Mouse (Mus musculus) CH12.LX (cell line): ENCODE results near the gene Arrdc2. TPM values are rescaled to one million over a fixed set of nuclear protein-coding genes. Genes with fewer than 3 reads are reported as not detected.

ENCODE experiments used
- DNase-seq: peaks from one replicate; pipeline ENCODE4 v3.0.0-alpha.2; 2013; ENCODE audit errors: extremely low read depth
- H3K27ac ChIP-seq: 2 replicates; pipeline ENCODE4 v1.5.1; 2012; ENCODE audit warnings: low read depth, mild to moderate bottlenecking, control low read depth, moderate library complexity; ENCODE audit not compliant: insufficient read depth
- H3K27me3 ChIP-seq: replicated peaks from 2 replicates; pipeline ENCODE3; 2012; ENCODE audit warnings: inconsistent platforms
- H3K36me3 ChIP-seq, 2 experiments: replicated peaks in 1 of 2; 2 replicates each; pipeline versions ENCODE3 to v1.6.1; 2012; ENCODE audit warnings: inconsistent platforms in 1 of 2, low read length in 1 of 2, mild to moderate bottlenecking in 1 of 2, mixed read lengths in 1 of 2, moderate library complexity in 1 of 2; ENCODE audit not compliant: control insufficient read depth in 1 of 2, insufficient read depth in 1 of 2
- H3K4me1 ChIP-seq, 2 experiments: 2 replicates each; pipeline ENCODE4 v1.6.1; 2012; ENCODE audit warnings: inconsistent platforms in 1 of 2, moderate library complexity in 1 of 2; ENCODE audit not compliant: insufficient read depth in 2 of 2, control insufficient read depth in 1 of 2
- H3K4me2 ChIP-seq: 2 replicates; pipeline ENCODE4 v1.6.1; 2012; ENCODE audit warnings: low read depth, mild to moderate bottlenecking, control low read depth; ENCODE audit not compliant: poor library complexity, insufficient read depth, severe bottlenecking
- H3K4me3 ChIP-seq, 3 experiments: fragments of 150-350 bp in 1 of 3; sonication (generic) in 1 of 3; replicated peaks in 1 of 3; 2 replicates each; pipeline versions ENCODE3 to v1.5.1; 2011 to 2012; ENCODE audit warnings: low read depth in 2 of 3, low read length in 2 of 3, mild to moderate bottlenecking in 2 of 3, moderate library complexity in 2 of 3, control low read depth in 1 of 3, improper control_type of control experiment in 1 of 3, inconsistent platforms in 1 of 3, mixed read lengths in 1 of 3; ENCODE audit not compliant: poor library complexity in 1 of 3
- H3K79me2 ChIP-seq: replicated peaks from 2 replicates; pipeline ENCODE4 v1.6.1; 2012; ENCODE audit warnings: mild to moderate bottlenecking, moderate library complexity; ENCODE audit not compliant: control insufficient read depth, poor library complexity, insufficient read depth, severe bottlenecking; ENCODE audit errors: extremely low read depth
- H3K9ac ChIP-seq: 2 replicates; pipeline ENCODE4 v1.6.1; 2012; ENCODE audit warnings: low read depth, mild to moderate bottlenecking, control low read depth, moderate library complexity; ENCODE audit not compliant: insufficient read depth
- H3K9me3 ChIP-seq: replicated peaks from 2 replicates; pipeline ENCODE3; 2012; ENCODE audit warnings: low read length, inconsistent platforms, mixed read lengths
- CHD1 ChIP-seq: IDR thresholded peaks from 2 replicates; pipeline ENCODE4 v1.6.1; 2012; ENCODE audit warnings: low read depth, low read length, improper control_type of control experiment, inconsistent platforms
- CTCF ChIP-seq, 2 experiments: IDR thresholded peaks in 1 of 2; conservative IDR thresholded peaks in 1 of 2; 2 replicates each; pipeline ENCODE4 v1.5.1; 2011 to 2012; ENCODE audit warnings: low read depth in 2 of 2, low read length in 2 of 2, improper control_type of control experiment in 1 of 2, inconsistent platforms in 1 of 2, mild to moderate bottlenecking in 1 of 2, moderate library complexity in 1 of 2
- ELF1 ChIP-seq: IDR thresholded peaks from 2 replicates; pipeline ENCODE4 v1.6.1; 2014; ENCODE audit warnings: low read depth, mild to moderate bottlenecking, inconsistent platforms, low read length, improper control_type of control experiment
- ETS1 ChIP-seq: conservative IDR thresholded peaks from 2 replicates; pipeline ENCODE4 v1.6.1; 2012; ENCODE audit warnings: low read depth, mild to moderate bottlenecking, inconsistent platforms, low read length, improper control_type of control experiment, moderate library complexity
- GABPA ChIP-seq: IDR thresholded peaks from 2 replicates; pipeline ENCODE4 v1.6.1; 2012; ENCODE audit warnings: low read depth, low read length, improper control_type of control experiment, inconsistent platforms; ENCODE audit not compliant: insufficient replicate concordance
- HCFC1 ChIP-seq: IDR thresholded peaks from 2 replicates; pipeline ENCODE4 v1.6.1; 2012; ENCODE audit warnings: low read depth, mild to moderate bottlenecking, inconsistent platforms, low read length, improper control_type of control experiment
- IRF4 ChIP-seq: IDR thresholded peaks from 2 replicates; pipeline ENCODE4 v1.6.1; 2014; ENCODE audit warnings: low read depth, mild to moderate bottlenecking, inconsistent platforms, low read length, improper control_type of control experiment
- JUN ChIP-seq: IDR thresholded peaks from 2 replicates; pipeline ENCODE4 v1.6.1; 2011; ENCODE audit warnings: low read depth, mild to moderate bottlenecking, low read length, improper control_type of control experiment, moderate library complexity; ENCODE audit not compliant: insufficient read depth
- KAT2A ChIP-seq: IDR thresholded peaks from 2 replicates; pipeline ENCODE4 v1.6.1; 2012; ENCODE audit warnings: low read length, improper control_type of control experiment, inconsistent platforms; ENCODE audit not compliant: insufficient replicate concordance
- MAFK ChIP-seq: IDR thresholded peaks from 2 replicates; pipeline ENCODE4 v1.6.1; 2011; ENCODE audit warnings: low read length, improper control_type of control experiment; ENCODE audit not compliant: insufficient replicate concordance
- MAX ChIP-seq: IDR thresholded peaks from 2 replicates; pipeline ENCODE4 v1.6.1; 2011; ENCODE audit warnings: low read length, improper control_type of control experiment
- MEF2A ChIP-seq: IDR thresholded peaks from 2 replicates; pipeline ENCODE4 v1.6.1; 2014; ENCODE audit warnings: low read depth, mild to moderate bottlenecking, inconsistent platforms, low read length, improper control_type of control experiment, borderline replicate concordance
- MYC ChIP-seq: IDR thresholded peaks from 2 replicates; pipeline ENCODE4 v1.6.1; 2011; ENCODE audit warnings: low read depth, mild to moderate bottlenecking, improper control_type of control experiment, low read length
- NELFE ChIP-seq: IDR thresholded peaks from 2 replicates; pipeline ENCODE4 v1.6.1; 2011; ENCODE audit warnings: low read depth, low read length, improper control_type of control experiment
- NRF1 ChIP-seq: IDR thresholded peaks from 2 replicates; pipeline ENCODE4 v1.6.1; 2014; ENCODE audit warnings: low read depth, mild to moderate bottlenecking, inconsistent platforms, low read length, improper control_type of control experiment, moderate library complexity
- PAX5 ChIP-seq: IDR thresholded peaks from 2 replicates; pipeline ENCODE4 v1.6.1; 2012; ENCODE audit warnings: low read length, inconsistent platforms, mixed read lengths
- POLR2A ChIP-seq: IDR thresholded peaks from 2 replicates; pipeline ENCODE4 v1.6.1; 2011; ENCODE audit warnings: low read depth, mild to moderate bottlenecking, improper control_type of control experiment, low read length
- POLR2AphosphoS2 ChIP-seq: IDR thresholded peaks from 2 replicates; pipeline ENCODE4 v1.6.1; 2011; ENCODE audit warnings: low read depth, low read length, improper control_type of control experiment
- RAD21 ChIP-seq: IDR thresholded peaks from 2 replicates; pipeline ENCODE4 v1.6.1; 2011; ENCODE audit warnings: low read depth, mild to moderate bottlenecking, low read length, improper control_type of control experiment, moderate library complexity
- RCOR1 ChIP-seq: conservative IDR thresholded peaks from 2 replicates; pipeline ENCODE4 v1.6.1; 2012; ENCODE audit warnings: low read depth, mild to moderate bottlenecking, inconsistent platforms, low read length, improper control_type of control experiment
- SMC3 ChIP-seq: IDR thresholded peaks from 2 replicates; pipeline ENCODE4 v1.6.1; 2011; ENCODE audit warnings: low read depth, low read length, improper control_type of control experiment
- USF1 ChIP-seq: IDR thresholded peaks from 2 replicates; pipeline ENCODE4 v1.6.1; 2014; ENCODE audit warnings: low read depth, mild to moderate bottlenecking, inconsistent platforms, low read length, improper control_type of control experiment
- USF2 ChIP-seq: conservative IDR thresholded peaks from 2 replicates; pipeline ENCODE4 v1.6.1; 2011; ENCODE audit warnings: low read depth, low read length, improper control_type of control experiment
- ZKSCAN1 ChIP-seq: IDR thresholded peaks from 2 replicates; pipeline ENCODE4 v1.6.1; 2012; ENCODE audit warnings: low read depth, inconsistent platforms, low read length, improper control_type of control experiment, borderline replicate concordance
- ZMIZ1 ChIP-seq: IDR thresholded peaks from 2 replicates; pipeline ENCODE4 v1.6.1; 2012; ENCODE audit warnings: low read depth, mild to moderate bottlenecking, inconsistent platforms, low read length, improper control_type of control experiment
- ZNF384 ChIP-seq: IDR thresholded peaks from 2 replicates; pipeline ENCODE4 v1.6.1; 2012; ENCODE audit warnings: low read depth, low read length, improper control_type of control experiment, inconsistent platforms
- dilution Hi-C: fragments of 300-500 bp; cut with MboI; formaldehyde crosslinking; loops from 2 replicates; pipeline ENCODE4 v1.14.3; 2020; ENCODE audit warnings: low sequenced_read_pairs; ENCODE audit not compliant: extremely low pct_unique_long_range_greater_than_20kb, extremely low pct_ligation_motif_present
- in situ Hi-C: fragments of 300-500 bp; cut with MboI; formaldehyde crosslinking; loops from 3 replicates; pipeline ENCODE4 v1.14.3; 2019; ENCODE audit warnings: low sequenced_read_pairs, low pct_ligation_motif_present, low pct_unique_long_range_greater_than_20kb, mixed read lengths
- polyA plus RNA-seq: library from polyadenylated mRNA; unstranded; fragments of >175 nt; gene quantifications from 2 replicates; pipeline ENCODE4 v1.2.1, GENCODE M21; 2012; ENCODE audit warnings: low read depth; ENCODE audit not compliant: insufficient read length
- total RNA-seq, 2 experiments: library from RNA; depleted of rRNA; stranded (reverse); fragments of 300-350 nt in 1 of 2; fragments of >200 nt in 1 of 2; gene quantifications; 2 replicates each; pipeline ENCODE4 v1.2.3; 2012 to 2014

The Arrdc2 gene
- total and polyA plus RNA-seq, 3 experiments: 5.6 to 8.0 (median 6.1) TPM

DNA sequence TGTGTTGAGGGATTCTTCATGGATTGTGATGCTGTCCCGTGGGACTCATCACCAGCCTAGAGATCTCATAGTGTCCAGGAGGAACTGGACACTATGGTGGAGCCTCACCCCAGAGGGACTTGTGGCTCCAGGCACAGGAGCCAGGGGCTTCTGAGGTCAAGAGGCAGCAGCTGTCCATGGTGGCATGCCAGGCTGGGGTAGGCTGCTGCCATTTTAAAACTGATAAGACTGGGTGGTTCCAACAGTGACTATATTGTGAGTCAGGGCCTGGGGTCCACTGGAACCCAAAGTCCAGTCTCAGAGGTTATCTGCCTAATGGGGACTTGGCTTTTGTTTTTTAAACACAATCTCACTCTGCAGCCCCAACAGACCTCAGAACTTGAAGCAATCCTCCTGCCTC, 37.7 kb downstream of the Arrdc2 start:
- Histone ChIP-seq H3K4me2 (no peak overlapping the region), H3K4me1 (peaks cover 16 to 44% of the 10 kb centered on the region in 2 experiments), H3K4me3 (no peak overlapping the region), H3K79me2 (no peaks in the 10 kb centered on the region), H3K27me3 (peaks cover 6% of the 10 kb centered on the region), H3K27ac (no peak overlapping the region), H3K9me3 (no peaks in the 10 kb centered on the region), H3K9ac (no peak overlapping the region), H3K36me3 (peaks cover 0 to 1% of the 10 kb centered on the region in 2 experiments)
- TF ChIP-seq ELF1 (no peak), MAX (no peak), MEF2A (no peak), ZNF384 (no peak), RAD21 (no peak), SMC3 (no peak), ZKSCAN1 (no peak), MYC (no peak), NELFE (no peak), POLR2A (no peak), GABPA (no peak), IRF4 (no peak), USF2 (no peak), ZMIZ1 (no peak), KAT2A (no peak), NRF1 (no peak), CTCF (conservative IDR thresholded peaks at IDR 0.05 in 1 of 2, IDR thresholded peaks at IDR 0.05 in 1 of 2; ENCODE audit: low read depth in 2 of 2, low read length in 2 of 2) (no peak), PAX5 (no peak)
- in situ Hi-C loops (loop anchor here (5.0 kb wide), 1 partner anchor 35 kb away; no protein-coding TSS in a partner anchor), dilution Hi-C loops (no loop called here)
- no peak for DNase-seq

- Histone ChIP-seq H3K9me3 (no peaks in the 10 kb centered on the region), H3K27me3 (peaks cover 12% of the 10 kb centered on the region), H3K36me3 (peaks cover 0 to 1% of the 10 kb centered on the region in 2 experiments), H3K79me2 (no peaks in the 10 kb centered on the region), H3K4me3 (no peak overlapping the region), H3K27ac (no peak overlapping the region), H3K4me2 (no peak overlapping the region), H3K4me1 (peaks cover 15 to 43% of the 10 kb centered on the region in 2 experiments), H3K9ac (no peak overlapping the region)
- dilution Hi-C loops: no loop called here
- TF ChIP-seq USF1 (no peak), IRF4 (no peak), ZMIZ1 (no peak), POLR2A (no peak), CTCF (conservative IDR thresholded peaks at IDR 0.05 in 1 of 2, IDR thresholded peaks at IDR 0.05 in 1 of 2; ENCODE audit: low read depth in 2 of 2, low read length in 2 of 2) (no peak), POLR2AphosphoS2 (no peak), PAX5 (no peak), JUN (no peak), ELF1 (no peak), RCOR1 (no peak), CHD1 (no peak), NELFE (no peak), HCFC1 (no peak), ETS1 (no peak), MAFK (no peak), MAX (no peak), NRF1 (no peak), MEF2A (no peak), ZKSCAN1 (no peak)
- in situ Hi-C loops: loop anchor here (5.0 kb wide), 1 partner anchor 34 kb away; no protein-coding TSS in a partner anchor
- no peak for DNase-seq
Measured at GRCm38 (mm10) chr8:70801156-70801555, 38.4 kb downstream of the Arrdc2 start.
